Mouse (Mus musculus) ES-E14 (cell line): ENCODE measurements around the gene Spop. TPM values are rescaled to one million over a fixed set of nuclear protein-coding genes. Genes with fewer than 3 reads are reported as not detected.

ENCODE experiments used
- DNase-seq: peaks from one replicate; pipeline ENCODE4 v3.0.0-alpha.2; 2013; ENCODE audit warnings: low read depth, low spot score
- H3K27ac ChIP-seq: 2 replicates; pipeline ENCODE4 v1.5.1; 2012; ENCODE audit warnings: low read depth, mild to moderate bottlenecking, low read length, moderate library complexity, mixed read lengths; ENCODE audit not compliant: poor library complexity, insufficient read depth, severe bottlenecking
- H3K36me3 ChIP-seq: 2 replicates; pipeline ENCODE4 v1.6.1; 2012; ENCODE audit warnings: mild to moderate bottlenecking, low read length, moderate library complexity, mixed read lengths; ENCODE audit not compliant: control insufficient read depth, poor library complexity, insufficient read depth, severe bottlenecking
- H3K4me1 ChIP-seq, 2 experiments: fragments of 150-350 bp in 1 of 2; sonication (generic) in 1 of 2; 2 replicates each; pipeline ENCODE4 v1.6.1; 2012; ENCODE audit warnings: low read length in 2 of 2, mild to moderate bottlenecking in 1 of 2, mixed read lengths in 1 of 2; ENCODE audit not compliant: control insufficient read depth in 2 of 2, insufficient read depth in 2 of 2, poor library complexity in 1 of 2
- H3K4me3 ChIP-seq, 2 experiments: fragments of 150-350 bp in 1 of 2; sonication (generic) in 1 of 2; 2 replicates each; pipeline ENCODE4 v1.5.1; 2012; ENCODE audit warnings: low read length in 2 of 2, low read depth in 1 of 2, mild to moderate bottlenecking in 1 of 2, mixed read lengths in 1 of 2; ENCODE audit not compliant: insufficient read depth in 1 of 2, poor library complexity in 1 of 2, severe bottlenecking in 1 of 2
- H3K9ac ChIP-seq: 2 replicates; pipeline ENCODE4 v1.6.1; 2012; ENCODE audit warnings: low read depth, mild to moderate bottlenecking, low read length, mixed read lengths; ENCODE audit not compliant: poor library complexity, insufficient read depth, severe bottlenecking
- H3K9me3 ChIP-seq: fragments of 150-350 bp; sonication (generic); 2 replicates; pipeline ENCODE4 v1.6.1; 2012; ENCODE audit warnings: low read depth, mild to moderate bottlenecking, low read length; ENCODE audit not compliant: control insufficient read depth, insufficient read depth
- CHD2 ChIP-seq: IDR thresholded peaks from 2 replicates; pipeline ENCODE4 v1.6.1; 2014; ENCODE audit warnings: mild to moderate bottlenecking, low read depth, low read length, inconsistent platforms
- HCFC1 ChIP-seq: IDR thresholded peaks from 2 replicates; pipeline ENCODE4 v1.6.1; 2012; ENCODE audit warnings: low read length, inconsistent platforms, borderline replicate concordance; ENCODE audit not compliant: insufficient read depth
- MAFK ChIP-seq: IDR thresholded peaks from 2 replicates; pipeline ENCODE4 v1.6.1; 2014; ENCODE audit warnings: mild to moderate bottlenecking, low read depth, low read length, inconsistent platforms; ENCODE audit not compliant: insufficient read depth
- ZC3H11A ChIP-seq: IDR thresholded peaks from 2 replicates; pipeline ENCODE4 v1.6.1; 2012; ENCODE audit warnings: low read depth, mild to moderate bottlenecking, inconsistent platforms, low read length, borderline replicate concordance
- ZNF384 ChIP-seq: IDR thresholded peaks from 2 replicates; pipeline ENCODE4 v1.6.1; 2012; ENCODE audit warnings: low read depth, low read length, inconsistent platforms
- in situ Hi-C, 2 experiments: fragments of 600-800 bp; cut with MboI; formaldehyde crosslinking; loops; one replicate each; pipeline ENCODE4 v1.15.1; 2025; ENCODE audit warnings: low sequenced_read_pairs in 2 of 2, inconsistent platforms in 1 of 2; ENCODE audit not compliant: unreplicated experiment in 2 of 2
- total RNA-seq: library from RNA; depleted of rRNA; stranded (reverse); fragments of 300-350 nt; gene quantifications from 2 replicates; pipeline ENCODE4 v1.2.3, GENCODE M21; 2012; rRNA removed

The Spop gene
- total RNA-seq, 1 experiment = 30.8 TPM

- in situ Hi-C loops = no loop called here
- Histone ChIP-seq H3K4me3 (no peak overlapping the region), H3K9me3 (no peaks in the 10 kb centered on the region), H3K9ac (no peak overlapping the region), H3K4me1 (peaks cover 0 to 11% of the 10 kb centered on the region in 2 experiments; a peak in 3 of 4 replicates), H3K36me3 (no peaks in the 10 kb centered on the region), H3K27ac (no peak overlapping the region)
- TF ChIP-seq ZNF384 (no peak), MAFK (no peak), HCFC1 (no peak), ZC3H11A (peak; percentile 60; the same call in 1 of the 2 replicates), CHD2 (no peak)
- no peak for DNase-seq
Observed at GRCm38 (mm10) chr11:95533484-95534160, 119.7 kb downstream of the Spop start.

- Histone ChIP-seq H3K27ac (no peak overlapping the region), H3K9ac (no peak overlapping the region), H3K4me3 (no peak overlapping the region), H3K9me3 (no peaks in the 10 kb centered on the region), H3K4me1 (peaks cover 4 to 44% of the 10 kb centered on the region in 2 experiments), H3K36me3 (no peaks in the 10 kb centered on the region)
- DNase-seq = no peak
- TF ChIP-seq ZNF384 (no peak), CHD2 (no peak), HCFC1 (no peak), MAFK (no peak), ZC3H11A (no peak)
- in situ Hi-C loops = no loop called here
Observed at GRCm38 (mm10) chr11:95538378-95539104, 124.7 kb downstream of the Spop start.

- H3K9ac ChIP-seq = peak overlapping the region; percentile 13; the same call in 1 of the 2 replicates
- H3K9me3 ChIP-seq = no peaks in the 10 kb centered on the region
- DNase-seq = no peak
- H3K27ac ChIP-seq = peak overlapping the region; percentile 9; the same call in 1 of the 2 replicates
- in situ Hi-C loops = no loop called here
- H3K4me3 ChIP-seq = no peak overlapping the region
- TF ChIP-seq CHD2 (no peak), ZNF384 (no peak), HCFC1 (no peak), ZC3H11A (no peak), MAFK (no peak)
- no peaks in the 10 kb centered on the region for H3K36me3 ChIP-seq
- H3K4me1 ChIP-seq = peaks cover 9 to 64% of the 10 kb centered on the region in 2 experiments
Observed at GRCm38 (mm10) chr11:95540637-95541385, 126.9 kb downstream of the Spop start.

Other genes starting within 250 kb of the Spop start
- 0.18 and 0.53 TPM in 2 replicates for gene Tac4, start 152.6 kb upstream of the Spop start, total RNA-seq
- 108 and 118 TPM in 2 replicates for gene Kat7, start 103.8 kb upstream of the Spop start, total RNA-seq
- gene Fam117a, start 77.1 kb upstream of the Spop start, total RNA-seq = 19.6 and 26.2 TPM in 2 replicates
- 145 and 156 TPM in 2 replicates for gene Slc35b1, start 29.4 kb upstream of the Spop start, total RNA-seq
- 2.4 and 5.5 TPM in 2 replicates for gene Nxph3, start 100.5 kb downstream of the Spop start, total RNA-seq
- 19.9 and 26.1 TPM in 2 replicates for gene Ngfr, start 173.7 kb downstream of the Spop start, total RNA-seq